Mouse (Mus musculus): ENCODE measurements around the gene Gcg.

Gene Gcg

DNA sequence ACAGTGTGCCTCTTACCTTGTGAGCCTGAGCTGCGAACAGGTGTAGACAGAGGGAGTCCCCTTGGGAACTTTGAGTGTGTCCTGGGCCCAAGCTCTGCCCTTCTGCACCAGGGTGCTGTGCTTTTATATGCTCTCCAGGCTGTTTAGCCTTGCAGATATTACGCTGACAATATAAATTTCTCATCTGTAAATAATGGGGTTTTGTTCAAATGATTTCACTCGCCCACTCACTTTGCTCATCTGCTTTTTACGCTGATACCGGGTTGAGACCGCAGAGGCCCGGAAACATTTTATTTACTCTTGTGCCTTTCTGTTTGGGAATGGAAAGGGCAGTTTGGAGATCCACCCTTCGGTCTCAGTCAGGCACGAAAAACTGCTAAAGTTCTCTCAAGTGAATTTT, at the start of gene Gcg:
TSS of gene Gcg (minus strand) at position 101 of the 400 bp plus-strand sequence.
- DNase-seq (ENCODE audit: low spot score): no peak

- no peak for DNase-seq (ENCODE audit: low spot score)
Observed at GRCm38 (mm10) chr2:62531065-62531464, 47.6 kb upstream of the Gcg start.

DNA sequence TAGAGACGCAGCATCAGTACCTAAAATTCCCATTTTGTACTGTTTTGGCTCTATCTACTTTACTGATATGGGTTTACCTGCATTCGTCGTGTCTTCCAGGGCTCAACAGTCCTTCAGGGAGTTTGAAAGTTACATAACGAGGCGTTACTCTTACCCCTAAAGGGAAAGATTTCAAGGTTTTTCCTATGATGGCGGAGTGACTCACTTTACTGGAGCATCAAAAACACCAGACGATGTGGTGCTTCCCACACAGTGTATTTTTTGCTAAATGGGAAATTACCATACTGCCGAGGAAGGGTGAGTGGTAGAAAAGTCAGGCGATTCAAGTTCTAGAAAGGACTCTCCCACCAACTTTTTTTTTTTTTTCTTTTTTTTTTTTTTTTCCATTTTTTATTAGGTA, 42.9 kb upstream of the Gcg start:
- no peak for DNase-seq (ENCODE audit: low spot score)

GRCm38 (mm10) chr2:62517790-62518189, 34.3 kb upstream of the Gcg start:
- no peak for DNase-seq (ENCODE audit: low spot score)

DNA sequence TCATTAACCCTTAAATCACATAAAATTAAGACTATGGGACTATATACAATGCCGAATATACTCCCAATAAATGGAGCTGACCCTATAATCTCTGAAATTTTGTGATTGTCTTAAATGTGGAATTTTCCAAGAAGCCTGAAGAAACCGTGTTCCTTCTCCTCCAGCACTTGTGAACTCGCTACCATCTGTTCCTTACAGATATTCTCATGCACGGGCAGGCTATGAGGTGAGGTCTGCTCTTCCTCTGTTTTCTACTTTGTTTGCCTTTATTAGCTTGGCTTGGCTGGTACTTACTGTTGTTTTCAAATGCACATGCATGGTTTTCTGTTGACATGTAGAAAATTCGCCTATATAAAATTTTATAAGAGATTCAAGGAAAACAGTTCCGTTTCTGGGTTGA, 31.0 kb upstream of the Gcg start:
- DNase-seq (ENCODE audit: low spot score): no peak

DNA sequence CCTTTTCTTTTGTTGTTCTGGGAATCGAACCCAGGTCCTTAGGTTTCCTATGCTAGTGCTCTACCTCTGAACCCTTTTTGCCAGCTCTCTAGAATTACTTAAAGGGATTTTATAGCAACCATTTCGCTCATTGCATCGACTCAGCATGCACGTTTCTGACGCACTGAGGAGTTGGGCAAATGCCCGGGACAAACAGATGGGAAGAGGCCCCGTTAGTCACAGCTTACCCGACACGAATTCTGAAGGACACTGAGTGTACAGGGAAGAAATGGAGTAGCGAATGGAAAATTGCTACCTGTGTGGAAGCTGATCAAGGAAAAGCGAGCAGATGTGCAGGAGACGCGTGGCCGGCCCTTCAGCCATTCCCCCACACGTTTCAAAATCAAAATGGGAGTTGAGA, 30.0 kb upstream of the Gcg start:
- no peak for DNase-seq (ENCODE audit: low spot score)

DNA sequence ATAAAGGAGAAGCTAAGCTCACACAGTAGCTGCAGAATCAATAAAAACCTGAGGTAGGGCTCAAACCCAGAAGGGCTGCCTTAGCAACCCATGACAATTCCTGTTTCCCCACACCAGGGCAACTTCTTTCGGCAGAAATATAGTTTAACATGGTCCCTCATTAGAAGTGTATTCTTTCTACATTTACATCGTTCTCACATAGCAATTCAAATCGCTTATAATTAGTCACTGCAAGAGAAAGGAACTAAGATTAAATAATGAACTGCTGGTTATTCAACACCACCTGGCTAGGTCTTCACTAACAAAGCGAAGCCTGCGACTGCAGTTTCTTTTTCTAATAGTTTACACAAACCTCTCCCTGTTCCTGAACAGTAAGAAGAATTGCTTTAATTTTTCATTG, 23.7 kb upstream of the Gcg start:
- DNase-seq (ENCODE audit: low spot score): no peak

DNA sequence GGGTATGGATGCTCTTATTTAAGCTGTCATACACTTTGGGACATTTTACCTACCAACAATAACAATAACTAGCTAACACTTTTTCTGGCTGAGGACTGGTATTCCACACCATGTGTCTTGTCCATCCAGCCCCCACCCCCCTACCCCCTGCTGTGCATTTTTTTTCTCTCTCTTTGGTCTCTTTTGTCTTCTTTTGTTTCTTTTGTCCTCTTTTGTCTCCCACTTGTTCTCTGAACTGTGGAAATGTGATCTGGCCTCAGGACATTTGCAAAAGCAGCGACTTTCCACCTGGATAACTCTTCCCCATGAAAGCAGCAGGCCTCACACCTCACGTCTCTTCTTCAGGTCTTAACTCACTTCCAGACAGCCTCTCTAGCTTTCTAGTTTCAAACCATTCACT, 23.0 kb upstream of the Gcg start:
- no peak for DNase-seq (ENCODE audit: low spot score)

DNA sequence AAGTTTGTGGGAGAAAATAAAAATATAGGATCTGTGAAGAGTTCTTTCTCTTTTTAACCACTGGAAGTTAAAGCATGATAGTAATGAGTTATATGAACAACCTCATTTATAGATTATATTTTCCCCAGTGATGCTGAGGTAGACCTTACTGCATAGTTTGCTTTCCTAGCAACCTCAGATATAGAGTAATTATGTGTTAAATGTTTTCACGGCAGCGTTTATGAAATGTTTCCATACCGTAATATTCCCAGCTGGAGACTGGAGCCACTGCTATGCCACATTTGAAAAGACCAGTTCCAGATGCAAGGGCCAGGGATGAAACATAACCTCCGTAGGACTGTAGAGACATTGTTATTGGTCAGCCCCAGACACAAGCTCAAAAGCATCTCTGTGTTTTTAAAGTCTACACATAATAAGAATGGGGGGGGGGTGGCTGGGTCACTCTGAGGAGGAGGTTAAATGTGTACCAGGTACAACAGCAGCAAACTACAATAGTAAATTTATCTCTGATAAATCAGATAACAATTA, 20.9 kb upstream of the Gcg start:
- DNase-seq (ENCODE audit: low spot score): no peak

- DNase-seq (ENCODE audit: low spot score): no peak
Observed at GRCm38 (mm10) chr2:62503326-62503725, 19.9 kb upstream of the Gcg start.

DNA sequence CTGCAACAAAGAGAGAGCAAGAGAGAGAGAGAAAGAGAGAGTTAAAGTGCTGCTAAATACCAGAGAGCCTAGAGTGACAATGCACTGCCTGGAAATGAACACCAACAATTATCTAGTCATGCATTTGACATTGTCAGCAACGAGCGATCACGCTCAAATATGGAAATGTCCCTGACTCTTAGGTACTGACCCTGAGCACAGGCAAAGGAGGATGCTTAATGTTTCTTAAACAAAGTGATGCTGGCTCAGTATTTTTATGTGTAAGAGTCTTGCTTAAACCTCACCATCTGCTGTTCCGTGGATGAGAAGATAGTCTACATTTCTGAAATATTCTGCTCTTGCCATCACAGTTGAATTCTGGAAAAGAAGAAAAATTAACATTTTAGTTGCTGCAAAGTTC, 19.1 kb upstream of the Gcg start:
- no peak for DNase-seq (ENCODE audit: low spot score)

GRCm38 (mm10) chr2:62498821-62499220, 15.4 kb upstream of the Gcg start:
- no peak for DNase-seq (ENCODE audit: low spot score)

GRCm38 (mm10) chr2:62498086-62498485, 14.6 kb upstream of the Gcg start:
- DNase-seq (ENCODE audit: low spot score): no peak

DNA sequence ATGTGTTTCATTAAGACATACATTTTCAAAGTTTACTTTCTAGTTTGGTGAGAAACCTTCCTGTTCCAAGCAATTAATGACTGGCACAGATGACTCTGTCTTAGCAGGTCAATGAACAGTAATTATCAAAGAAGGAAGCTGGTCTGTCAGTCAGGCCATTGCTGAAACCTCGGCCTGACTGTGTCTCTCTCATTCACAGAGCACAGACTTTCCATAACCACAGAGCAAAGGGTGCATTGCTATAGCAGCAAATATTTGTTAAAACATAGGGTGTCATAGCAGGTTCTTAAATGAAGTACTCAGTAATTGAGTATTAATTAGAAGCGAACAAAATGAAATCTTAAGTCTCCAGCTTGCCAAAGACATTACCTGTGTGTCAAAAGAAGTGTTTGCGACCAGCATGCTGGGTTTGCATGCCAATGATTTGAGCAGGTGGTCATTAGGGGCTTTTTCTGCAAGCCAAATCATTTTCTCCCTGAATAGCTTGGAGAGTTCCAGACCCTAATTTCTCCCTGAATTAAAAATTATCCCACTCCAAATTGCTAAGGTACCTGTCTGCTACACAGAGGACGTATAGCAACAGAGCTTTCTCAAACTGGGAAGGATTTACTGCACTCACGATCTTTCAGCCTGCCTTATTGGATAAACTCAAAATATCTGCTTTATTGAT, 14.0 kb upstream of the Gcg start:
- DNase-seq (ENCODE audit: low spot score): no peak

DNA sequence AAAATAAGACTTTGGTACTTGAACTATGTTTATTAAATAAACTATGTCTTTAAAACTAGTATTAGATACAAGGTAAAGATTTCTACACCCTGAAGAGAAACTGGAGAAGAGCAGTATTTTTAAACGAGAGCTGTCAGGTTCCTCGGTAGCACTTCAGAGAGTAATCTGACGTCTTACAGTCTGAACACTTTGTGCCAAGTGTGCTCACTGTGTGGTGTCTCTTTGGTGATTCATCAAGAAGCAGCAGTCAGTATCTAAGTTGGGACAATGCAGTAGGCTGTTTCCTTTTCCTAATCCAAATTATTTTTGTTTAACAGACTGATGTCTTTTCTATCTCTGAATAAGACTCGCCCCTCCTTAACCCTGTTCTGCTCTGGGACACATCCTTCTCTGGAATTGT, 12.0 kb upstream of the Gcg start:
- DNase-seq (ENCODE audit: low spot score): no peak

DNA sequence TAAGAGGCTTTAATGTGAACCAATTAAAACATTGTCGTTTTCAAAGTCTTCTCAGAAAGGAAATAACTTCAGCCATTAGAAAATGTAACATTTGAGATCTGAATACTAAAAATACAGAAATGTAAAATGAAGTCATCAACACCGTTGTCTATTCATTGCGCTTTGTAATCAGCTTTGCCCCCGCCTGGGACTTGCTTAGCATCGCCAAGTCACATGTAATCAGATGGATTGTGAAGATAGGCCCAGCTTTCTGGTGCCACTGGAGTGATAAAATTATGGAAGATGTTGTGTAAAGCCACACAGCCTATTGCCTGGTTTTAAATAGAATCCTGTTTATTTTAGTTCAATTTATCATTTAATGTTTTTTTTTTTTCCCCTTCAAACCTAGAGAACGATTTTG, 6.4 kb upstream of the Gcg start:
- no peak for DNase-seq (ENCODE audit: low spot score)

DNA sequence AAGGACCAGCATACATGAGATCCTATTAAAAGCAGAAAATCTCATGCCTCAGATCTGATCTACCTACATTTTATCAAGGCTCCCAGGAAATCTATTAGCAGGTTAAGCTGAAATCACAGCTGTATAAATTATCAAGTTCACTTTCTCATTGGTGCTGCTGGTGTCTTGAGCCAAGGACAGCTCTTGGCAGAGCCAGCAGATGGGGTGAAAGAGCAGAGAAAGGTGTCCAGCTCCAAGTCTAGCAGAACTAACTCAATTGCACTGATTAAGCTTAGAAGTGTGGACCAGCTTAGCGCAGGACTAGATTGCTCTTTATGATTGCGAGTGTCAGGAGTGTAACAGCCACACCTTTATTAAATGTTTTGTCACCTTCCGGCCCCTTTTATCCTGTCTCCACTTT, 1.5 kb upstream of the Gcg start:
- no peak for DNase-seq (ENCODE audit: low spot score)

- no peak for DNase-seq (ENCODE audit: low spot score)
Observed at GRCm38 (mm10) chr2:62480285-62481198, 2.9 kb downstream of the Gcg start.

DNA sequence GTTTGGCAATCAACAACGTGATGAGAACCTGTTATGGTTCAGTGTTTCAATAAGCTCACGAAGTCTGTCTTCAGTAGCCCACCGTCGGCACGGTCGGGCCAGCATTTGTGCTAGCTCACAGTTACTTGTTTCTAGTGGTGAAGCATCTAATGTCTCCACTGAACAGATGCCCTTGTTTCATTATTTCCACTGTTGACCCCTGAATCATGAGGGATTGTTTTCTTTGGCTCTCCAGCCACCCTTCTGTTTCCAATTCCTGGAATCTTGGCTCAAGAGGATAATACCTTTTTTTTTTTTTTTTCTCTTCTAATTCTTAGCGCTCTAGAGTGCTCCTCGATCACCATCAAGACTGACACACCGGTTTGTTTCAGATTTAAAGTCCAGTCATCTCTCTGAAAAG, 13.9 kb downstream of the Gcg start:
- no peak for DNase-seq (ENCODE audit: low spot score)

- no peak for DNase-seq (ENCODE audit: low spot score)
Observed at GRCm38 (mm10) chr2:62463287-62463686, 20.2 kb downstream of the Gcg start.

GRCm38 (mm10) chr2:62462174-62462573, 21.3 kb downstream of the Gcg start:
- no peak for DNase-seq (ENCODE audit: low spot score)

GRCm38 (mm10) chr2:62460815-62461450, 22.5 kb downstream of the Gcg start:
- no peak for DNase-seq (ENCODE audit: low spot score)

- no peak for DNase-seq (ENCODE audit: low spot score)
Observed at GRCm38 (mm10) chr2:62460231-62460710, 23.2 kb downstream of the Gcg start.

Data from embryo, embryonic 10.5 days (tissue).